In the genomic region with DNA sequence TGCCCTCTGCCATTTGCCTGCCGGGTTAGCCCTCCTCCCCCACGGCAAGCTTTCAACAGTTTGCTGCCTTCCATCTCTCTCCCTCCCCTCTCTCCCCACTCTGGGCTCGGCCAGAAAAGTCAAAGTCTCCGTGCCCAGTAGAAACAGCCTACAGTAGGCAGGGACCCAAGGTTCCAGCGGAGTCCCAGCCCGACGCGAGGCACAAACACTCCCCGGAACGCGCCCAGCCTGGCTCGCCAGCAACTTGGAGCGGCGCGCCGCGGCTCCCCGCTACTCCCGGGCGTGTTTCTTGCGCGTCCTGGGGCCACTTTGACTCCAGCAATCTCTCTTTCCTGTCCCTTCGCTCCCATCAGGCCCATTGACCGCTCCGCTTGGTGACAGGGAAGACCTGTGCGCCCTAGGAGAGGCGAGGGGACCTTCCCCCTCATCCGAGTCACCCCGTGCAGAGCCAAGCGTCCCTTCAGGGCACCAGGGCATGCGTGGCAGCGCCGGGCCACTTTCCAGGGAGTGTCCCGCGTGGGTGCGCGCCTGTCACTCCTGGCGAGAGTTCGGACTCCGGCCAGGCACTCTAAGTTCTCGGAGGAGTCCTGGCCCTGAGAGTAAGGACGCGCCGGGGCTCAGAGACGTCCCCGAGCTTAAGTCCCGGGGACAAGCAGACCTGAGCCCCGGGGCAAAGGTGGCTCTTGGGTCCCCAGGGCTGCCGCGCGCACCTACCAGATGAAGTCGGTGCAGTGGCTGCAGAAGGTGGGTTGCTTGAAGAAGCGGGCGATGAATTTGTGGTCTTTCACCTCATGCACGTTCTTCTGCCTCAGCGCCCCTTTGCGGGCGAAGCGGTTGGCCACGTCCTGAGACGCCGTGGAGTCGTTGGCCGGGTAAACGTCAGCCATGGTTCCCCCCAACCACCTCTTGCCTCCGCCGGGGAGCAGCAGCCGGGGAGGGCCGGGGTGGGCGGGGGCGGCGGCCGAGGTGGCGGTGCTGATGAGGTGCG, we compare ENCODE assay signal across 8 mouse cellular contexts. TPM values are rescaled to one million over a fixed set of nuclear protein-coding genes. Genes with fewer than 3 reads are reported as not detected.
DNase-seq lines count a peak whose midpoint lies in the region; ATAC-seq lines count a peak whose summit lies in the region.

TSS of gene Apoh (plus strand) at position 574 of the 988 bp plus-strand sequence.

- no peaks in the 10 kb centered on the region for H3K36me3 ChIP-seq in erythroblast, embryonic 14.5 days (ENCODE audit: control insufficient read depth)
- no peaks in the 10 kb centered on the region for H3K36me3 ChIP-seq in limb, embryonic 11.5 days (ENCODE audit: control insufficient read depth, insufficient read depth, low read length)
- no peaks in the 10 kb centered on the region for H3K36me3 ChIP-seq in midbrain, embryonic 11.5 days (ENCODE audit: control insufficient read depth, insufficient read depth, low read length)

- peak; percentile 45 to 53 for DNase-seq in cerebellum, postnatal 36 days
- DNase-seq in gastrocnemius, postnatal 25 days: peak; percentile 85
- peak; percentile 60 for DNase-seq in limb, embryonic 11.5 days (ENCODE audit: low spot score)
- peak; percentile 94 for DNase-seq in midbrain, embryonic 11.5 days (ENCODE audit: low spot score, missing footprints)
- peak; percentile 30 to 40 for DNase-seq in spleen, postnatal 10 days (ENCODE audit: low spot score in 2 of 2)

- ATAC-seq in erythroblast, adult 5-6 weeks (replicated peaks; ENCODE audit: low FRiP score, poor library complexity, severe bottlenecking): no peak
- ATAC-seq in inflammation-experienced regulatory T-cells, adult 6 months: peak; percentile 26
- peak; percentile 69 for ATAC-seq in limb, embryonic 11.5 days (ENCODE audit: insufficient number of reproducible peaks, low FRiP score, low TSS enrichment, low read depth)
- peak; percentile 43 for ATAC-seq in midbrain, embryonic 11.5 days (ENCODE audit: low FRiP score)

- under 1% methylated on average over 67 of the region's 75 CpGs for WGBS in limb, embryonic 11.5 days
- under 1% methylated on average over 74 of the region's 75 CpGs for WGBS in midbrain, embryonic 11.5 days

- no peaks in the 10 kb centered on the region for H3K9me3 ChIP-seq in erythroblast, embryonic 14.5 days (ENCODE audit: control insufficient read depth, low read length)
- H3K9me3 ChIP-seq in limb, embryonic 11.5 days (ENCODE audit: control insufficient read depth, low read length): no peaks in the 10 kb centered on the region
- no peaks in the 10 kb centered on the region for H3K9me3 ChIP-seq in midbrain, embryonic 11.5 days (ENCODE audit: control insufficient read depth, low read length)

- peaks cover 21% of the 10 kb centered on the region for H3K4me1 ChIP-seq in erythroblast, embryonic 14.5 days (ENCODE audit: control insufficient read depth)
- no peaks in the 10 kb centered on the region; the same call in 1 of the 2 replicates for H3K4me1 ChIP-seq in limb, embryonic 11.5 days (ENCODE audit: control insufficient read depth, insufficient read depth, low read length)
- peaks cover 8% of the 10 kb centered on the region for H3K4me1 ChIP-seq in midbrain, embryonic 11.5 days (ENCODE audit: control insufficient read depth, insufficient read depth, low read length)

- H3K27me3 ChIP-seq in erythroblast, embryonic 14.5 days (ENCODE audit: control insufficient read depth): peaks cover 45% of the 10 kb centered on the region
- no peaks in the 10 kb centered on the region for H3K27me3 ChIP-seq in limb, embryonic 11.5 days (ENCODE audit: control insufficient read depth, insufficient read depth, low read length)
- H3K27me3 ChIP-seq in midbrain, embryonic 11.5 days (ENCODE audit: control insufficient read depth, insufficient read depth, low read length): peaks cover 12% of the 10 kb centered on the region; the same call in 1 of the 2 replicates

- no peak within 1 kb of the TSS; the same call in 1 of the 2 replicates for H3K27ac ChIP-seq in limb, embryonic 11.5 days (replicated peaks; ENCODE audit: low read depth, low read length)
- no peak within 1 kb of the TSS for H3K27ac ChIP-seq in midbrain, embryonic 11.5 days (ENCODE audit: low read depth, low read length)

- H3K9ac ChIP-seq in limb, embryonic 11.5 days (ENCODE audit: low read length): peak within 1 kb of the TSS; percentile 78
- H3K9ac ChIP-seq in midbrain, embryonic 11.5 days (ENCODE audit: low read length): peak within 1 kb of the TSS; percentile 85

- peak within 1 kb of the TSS; percentile 89 for H3K4me2 ChIP-seq in limb, embryonic 11.5 days (ENCODE audit: low read depth, severe bottlenecking)
- peak within 1 kb of the TSS; percentile 76 for H3K4me2 ChIP-seq in midbrain, embryonic 11.5 days

- peak within 1 kb of the TSS; percentile 65 for H3K4me3 ChIP-seq in erythroblast, embryonic 14.5 days (replicated peaks)
- H3K4me3 ChIP-seq in limb, embryonic 11.5 days (ENCODE audit: low read depth, low read length): peak within 1 kb of the TSS; percentile 57
- peak within 1 kb of the TSS; percentile 57 for H3K4me3 ChIP-seq in midbrain, embryonic 11.5 days (ENCODE audit: low read depth, low read length)

RNA-seq across cellular contexts. Expression of gene Apoh, which starts in this region (rescaled TPM):
- 0.03 TPM in 1 of 2 replicates, not detected in the other for polyA plus RNA-seq in erythroblast, embryonic 14.5 days (2012)
- total RNA-seq in erythroblast, adult 5-6 weeks (2015; ENCODE audit: low replicate concordance): not detected in 2 replicates
- not detected in 2 replicates for total RNA-seq in erythroblast, adult 5-6 weeks (2017; ENCODE audit: low replicate concordance)
- under 1 TPM; 0.84 to 0.96 TPM for total RNA-seq in gastrocnemius, postnatal 25 days (2021)
- not detected for polyA plus RNA-seq in inflammation-experienced regulatory T-cells, adult 6 months (2017; shearing (Covaris generic))
- polyA plus RNA-seq in limb, embryonic 11.5 days (2014; fragmentation: Nextera tagmentation; extraction: Ambion mirVana): not detected in 2 replicates
- not detected in 2 replicates for polyA plus RNA-seq in midbrain, embryonic 11.5 days (2014; fragmentation: Nextera tagmentation; extraction: Ambion mirVana)

Comparison
In these comparisons a context has a peak if more than half of its experiments do, and no peak if none do; other contexts are left out.
1. Peak in DNase-seq in gastrocnemius, postnatal 25 days; RNA of the gene not detected or under 1 TPM.
2. Peak in ATAC-seq in inflammation-experienced regulatory T-cells, adult 6 months; RNA of the gene not detected or under 1 TPM.
3. Peak in DNase-seq, ATAC-seq, H3K4me3 ChIP-seq, H3K9ac ChIP-seq and H3K4me2 ChIP-seq in limb, embryonic 11.5 days; RNA of the gene not detected or under 1 TPM.
4. Peak in DNase-seq, ATAC-seq, H3K4me3 ChIP-seq, H3K9ac ChIP-seq and H3K4me2 ChIP-seq in midbrain, embryonic 11.5 days; RNA of the gene not detected or under 1 TPM.
5. DNase-seq: peak in every context shown above with its lines; median percentile 94 in midbrain, embryonic 11.5 days; 85 in gastrocnemius, postnatal 25 days; 60 in limb, embryonic 11.5 days; 49 in cerebellum, postnatal 36 days; 35 in spleen, postnatal 10 days.